Comparison of ENCODE assay signal across 8 mouse cellular contexts in the genomic region with DNA sequence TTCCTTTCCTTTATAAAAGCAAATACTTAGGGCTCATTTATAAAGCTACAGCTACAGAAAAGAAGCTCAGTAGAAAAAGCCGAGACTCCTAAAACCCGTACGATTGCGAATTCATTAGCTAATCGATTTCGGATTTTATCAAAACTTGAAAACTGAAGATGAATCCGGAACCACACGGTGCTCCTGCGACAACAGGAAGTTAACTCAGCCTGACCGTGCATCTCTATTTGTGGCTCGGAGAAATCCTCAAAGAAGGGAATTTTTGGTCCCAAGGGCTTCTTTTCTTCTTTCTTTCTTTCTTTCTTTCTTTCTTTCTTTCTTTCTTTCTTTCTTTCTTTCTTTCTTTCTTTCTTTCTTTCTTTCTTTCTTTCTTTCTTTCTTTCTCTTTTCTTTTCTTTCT.
DNase-seq lines count a peak whose midpoint lies in the region; ATAC-seq and TF ChIP-seq lines count a peak whose summit lies in the region.
"Not testable (repeated sequence)": the region's sequence is repeated elsewhere in the genome, so short reads cannot be mapped to it uniquely, and the experiment has no call there.

No protein-coding gene starts in this region.

- H3K9ac ChIP-seq in hindbrain, embryonic 16.5 days (ENCODE audit: low read depth, low read length), result peak overlapping the region; percentile 43; the same call in 1 of the 2 replicates
- peak overlapping the region; percentile 50 for H3K9ac ChIP-seq in neural tube, embryonic 15.5 days (replicated peaks)

- H3K36me3 ChIP-seq in hindbrain, embryonic 16.5 days (ENCODE audit: control insufficient read depth, insufficient read depth, low read length); neural tube, embryonic 15.5 days: not testable (repeated sequence)

- TF ChIP-seq CTCF in gastrocnemius, adult 2 months (IDR thresholded peaks at IDR 0.05), result not testable (repeated sequence)

- DNase-seq in adrenal gland, postnatal 36 days, result peak; percentile 25 to 40
- peak; percentile 63 for DNase-seq in embryo, embryonic 11 days
- DNase-seq in gastrocnemius, adult 2 months, result peak; percentile 17
- DNase-seq in layer of hippocampus, postnatal 10 days (ENCODE audit: low spot score in 2 of 2), result peak; percentile 30 to 41
- DNase-seq in lung, adult 18-20 months, result peak; percentile 19 to 38
- peak; percentile 11 to 15 for DNase-seq in urinary bladder, adult 18-20 months (ENCODE audit: low spot score in 2 of 2)

- not testable (repeated sequence) for H3K4me1 ChIP-seq in hindbrain, embryonic 16.5 days (ENCODE audit: control insufficient read depth, insufficient read depth, low read depth, low read length); neural tube, embryonic 15.5 days

- H3K4me3 ChIP-seq in gastrocnemius, adult 2 months, result peak overlapping the region; percentile 71
- peak overlapping the region; percentile 42 for H3K4me3 ChIP-seq in hindbrain, embryonic 16.5 days (ENCODE audit: low read length)
- peak overlapping the region; percentile 43 for H3K4me3 ChIP-seq in neural tube, embryonic 15.5 days (replicated peaks)

- intact Hi-C loops in gastrocnemius, adult 2 months (cut with DNase I), result not testable (repeated sequence)

- WGBS in hindbrain, embryonic 16.5 days, result 32% methylated on average over 11 of the region's 11 CpGs
- 33% methylated on average over 11 of the region's 11 CpGs for WGBS in neural tube, embryonic 15.5 days

- not testable (repeated sequence) for H3K9me3 ChIP-seq in hindbrain, embryonic 16.5 days (ENCODE audit: control insufficient read depth, low read length); neural tube, embryonic 15.5 days (replicated peaks)

- H3K27ac ChIP-seq in gastrocnemius, adult 2 months, result peak overlapping the region; percentile 68
- H3K27ac ChIP-seq in hindbrain, embryonic 16.5 days (ENCODE audit: low read depth, low read length); neural tube, embryonic 15.5 days (replicated peaks): not testable (repeated sequence)

- ATAC-seq in hindbrain, embryonic 16.5 days, result not testable (repeated sequence)
- ATAC-seq in neural tube, embryonic 15.5 days (ENCODE audit: low FRiP score), result peak; percentile 93

- peak overlapping the region; percentile 42 for H3K4me2 ChIP-seq in hindbrain, embryonic 16.5 days (ENCODE audit: low read length)
- peak overlapping the region; percentile 47 for H3K4me2 ChIP-seq in neural tube, embryonic 15.5 days

- H3K27me3 ChIP-seq in hindbrain, embryonic 16.5 days (replicated peaks; ENCODE audit: control insufficient read depth, insufficient read depth, low read length); neural tube, embryonic 15.5 days (replicated peaks): not testable (repeated sequence)

Comparison
In these comparisons a context has a peak if more than half of its experiments do, and no peak if none do; other contexts are left out.
1. DNase-seq: peak in every context shown above with its lines; median percentile 63 in embryo, embryonic 11 days; 36 in layer of hippocampus, postnatal 10 days; 32 in adrenal gland, postnatal 36 days; 28 in lung, adult 18-20 months; 17 in gastrocnemius, adult 2 months; 13 in urinary bladder, adult 18-20 months.